Mouse (Mus musculus) retina, adult 2 months (tissue): ENCODE measurements around the gene Dtx4.

Experiments
- DNase-seq: peaks from one replicate; pipeline ENCODE4 v3.0.0-alpha.2; 2012; ENCODE audit warnings: low read depth, low spot score

The Dtx4 gene

GRCm38 (mm10) chr19:12420555-12420954, 80.7 kb downstream of the Dtx4 start:
- DNase-seq = no peak

GRCm38 (mm10) chr19:12418312-12418711, 82.9 kb downstream of the Dtx4 start:
- no peak for DNase-seq

GRCm38 (mm10) chr19:12417361-12417760, 83.9 kb downstream of the Dtx4 start, which contains the start of gene Olfr1441:
Olfr1441 (plus strand) TSS chr19:12417433.
- DNase-seq = no peak
